Mouse (Mus musculus) liver, postnatal 0 days (tissue): ENCODE results near the gene Tmem168. TPM values are rescaled to one million over a fixed set of nuclear protein-coding genes. Genes with fewer than 3 reads are reported as not detected.

ENCODE experiments used
- ATAC-seq: fragments of 200-750 bp; cut with Nextera tagmentation; 2 replicates; pipeline ENCODE4 v1.8.0; 2017; ENCODE audit warnings: mild to moderate bottlenecking, moderate library complexity
- DNase-seq: peaks from one replicate; pipeline ENCODE4 v3.0.0-alpha.2; 2016
- H3K27ac ChIP-seq: fragments of 300-500 bp; sonication (generic); 2 replicates; pipeline ENCODE4 v1.5.1; 2014; ENCODE audit warnings: antibody characterized with exemption, moderate library complexity, mild to moderate bottlenecking, low read depth
- H3K27me3 ChIP-seq: fragments of 300-500 bp; sonication (generic); 2 replicates; pipeline ENCODE4 v1.6.1; 2014; ENCODE audit warnings: low read length, control low read depth, mixed read lengths; ENCODE audit not compliant: insufficient read depth
- H3K36me3 ChIP-seq: fragments of 300-500 bp; sonication (generic); replicated peaks from 2 replicates; pipeline ENCODE4 v1.6.1; 2014; ENCODE audit warnings: mild to moderate bottlenecking, control low read depth, low read length, moderate library complexity, mixed read lengths; ENCODE audit not compliant: insufficient read depth
- H3K4me1 ChIP-seq: fragments of 300-500 bp; sonication (generic); 2 replicates; pipeline ENCODE4 v1.6.1; 2014; ENCODE audit warnings: antibody characterized with exemption, mild to moderate bottlenecking, control low read depth; ENCODE audit not compliant: insufficient read depth
- H3K4me2 ChIP-seq: fragments of 300-500 bp; sonication (generic); 2 replicates; pipeline ENCODE4 v1.6.1; 2014; ENCODE audit warnings: low read depth, mild to moderate bottlenecking, low read length, moderate library complexity, mixed read lengths
- H3K4me3 ChIP-seq: fragments of 300-500 bp; sonication (generic); 2 replicates; pipeline ENCODE4 v1.5.1; 2014; ENCODE audit warnings: low read depth, low read length
- H3K9ac ChIP-seq: fragments of 300-500 bp; sonication (generic); replicated peaks from 2 replicates; pipeline ENCODE4 v1.6.1; 2014; ENCODE audit warnings: mild to moderate bottlenecking, moderate library complexity
- H3K9me3 ChIP-seq: fragments of 300-500 bp; sonication (generic); 2 replicates; pipeline ENCODE4 v1.6.1; 2016; ENCODE audit warnings: mild to moderate bottlenecking, control low read depth, low read length, mixed read lengths
- CTCF ChIP-seq: sonication (generic); IDR thresholded peaks from 2 replicates; pipeline ENCODE4 v1.5.1; 2016; ENCODE audit warnings: antibody characterized with exemption, low read depth
- EP300 ChIP-seq: IDR thresholded peaks from 2 replicates; pipeline ENCODE4 v1.6.1; 2016; ENCODE audit warnings: antibody characterized with exemption, low read depth, mild to moderate bottlenecking
- WGBS: fragments of 180-500 bp; shearing (Covaris S2); extraction: QIAGEN DNeasy Blood & Tissue Kit; methylation state at CpG from one replicate; pipeline ENCODE4 v1.1.7; 2014; ENCODE audit not compliant: insufficient replicate concordance; 5-methylcytosine and 5-hydroxymethylcytosine counted together
- polyA plus RNA-seq: library from polyadenylated mRNA; unstranded; fragments of >200 nt; fragmentation: Nextera tagmentation; extraction: Ambion mirVana; gene quantifications from 2 replicates; pipeline ENCODE4 v1.2.1, GENCODE M21; 2015

The Tmem168 gene
- polyA plus RNA-seq, 1 experiment from 2014 or later, result 11.4 TPM

- H3K4me2 ChIP-seq, result no peak overlapping the region
- no peak overlapping the region for H3K9ac ChIP-seq
- no peak overlapping the region for H3K27ac ChIP-seq
- H3K4me3 ChIP-seq, result no peak overlapping the region
- DNase-seq (no peak), ATAC-seq (no peak)
- H3K27me3 ChIP-seq, result no peaks in the 10 kb centered on the region
- H3K4me1 ChIP-seq, result no peaks in the 10 kb centered on the region
- no peaks in the 10 kb centered on the region for H3K9me3 ChIP-seq
- WGBS, result 77% methylated on average over 2 of the region's 2 CpGs
- no peak for TF ChIP-seq EP300
- no peak for TF ChIP-seq CTCF
- H3K36me3 ChIP-seq, result no peaks in the 10 kb centered on the region
These were observed 52.6 kb downstream of the Tmem168 start for GRCm38 (mm10) chr6:13555266-13555665.

GRCm38 (mm10) chr6:13541761-13542160 is 66.1 kb downstream of the Tmem168 start:
- Histone ChIP-seq H3K9me3 (no peaks in the 10 kb centered on the region), H3K9ac (no peak overlapping the region), H3K27ac (no peak overlapping the region), H3K4me1 (no peaks in the 10 kb centered on the region), H3K36me3 (no peaks in the 10 kb centered on the region), H3K4me2 (no peak overlapping the region), H3K4me3 (no peak overlapping the region), H3K27me3 (no peaks in the 10 kb centered on the region)
- 82% methylated on average over 3 of the region's 3 CpGs for WGBS
- TF ChIP-seq EP300 (no peak), CTCF (no peak)
- DNase-seq (no peak), ATAC-seq (no peak)

GRCm38 (mm10) chr6:13537275-13537964 is 70.5 kb downstream of the Tmem168 start:
- no peak overlapping the region for H3K4me3 ChIP-seq
- no peaks in the 10 kb centered on the region for H3K4me1 ChIP-seq
- 72% methylated on average over 7 of the region's 7 CpGs for WGBS
- no peaks in the 10 kb centered on the region for H3K9me3 ChIP-seq
- H3K27ac ChIP-seq, result no peak overlapping the region
- H3K4me2 ChIP-seq, result no peak overlapping the region
- H3K36me3 ChIP-seq, result no peaks in the 10 kb centered on the region
- no peak for DNase-seq
- no peak for TF ChIP-seq EP300
- TF ChIP-seq CTCF, result no peak
- H3K27me3 ChIP-seq, result no peaks in the 10 kb centered on the region
- H3K9ac ChIP-seq, result no peak overlapping the region
- no peak for ATAC-seq

Other genes starting within 250 kb of the Tmem168 start
- 3.2 TPM in 2 replicates for gene Bmt2, start 69.9 kb upstream of the Tmem168 start, polyA plus RNA-seq
- gene Gpr85, start 231.8 kb upstream of the Tmem168 start, polyA plus RNA-seq, result 0.11 and 0.18 TPM in 2 replicates